Mouse (Mus musculus) layer of hippocampus, adult 2 months (tissue): ENCODE results near the gene Kif3c. TPM values are rescaled to one million over a fixed set of nuclear protein-coding genes. Genes with fewer than 3 reads are reported as not detected.
A peak's percentile ranks its signal among the peaks of the same experiment; 100 is the strongest.

Source experiments
- DNase-seq, 2 experiments: peaks; one replicate each; pipeline ENCODE4 v3.0.0; 2022; ENCODE audit warnings: low spot score in 2 of 2
- H3K27ac ChIP-seq: fragments of 200-600 bp; 2 replicates; pipeline ENCODE4 v1.8.1; 2022
- H3K4me3 ChIP-seq: fragments of 200-600 bp; 2 replicates; pipeline ENCODE4 v1.8.1; 2022; ENCODE audit warnings: mild to moderate bottlenecking
- CTCF ChIP-seq: fragments of 200-600 bp; conservative IDR thresholded peaks from 2 replicates; pipeline ENCODE4 v1.8.1; 2022; ENCODE audit warnings: antibody characterized with exemption, mild to moderate bottlenecking, moderate library complexity
- long read RNA-seq, 2 experiments: library from polyadenylated mRNA; stranded (forward); transcript quantifications; one replicate each; pipeline ENCODE4 v2.0.0; 2021; ENCODE audit warnings: borderline mapping rate in 2 of 2
- total RNA-seq, 2 experiments: library from RNA; stranded (reverse); gene quantifications; 2 replicates each; pipeline ENCODE4 v1.2.3; 2021

Kif3c gene
- total RNA-seq: 100 to 1,000 TPM; 167 to 169 TPM
- long read RNA-seq, experiment 1, full-length matches to known transcripts: 124 of 137 reads
- long read RNA-seq, experiment 1, partial matches to known transcripts: 1 of 137 reads
- long read RNA-seq, experiment 1, other reads (novel, unspliced or antisense): 12 of 137 reads
- long read RNA-seq, experiment 2, full-length matches to known transcripts: 162 of 192 reads
- long read RNA-seq, experiment 2, partial matches to known transcripts: 5 of 192 reads
- long read RNA-seq, experiment 2, other reads (novel, unspliced or antisense): 25 of 192 reads

- TF ChIP-seq CTCF: no peak
- Histone ChIP-seq H3K4me3 (peak within 1 kb of the TSS; percentile 66), H3K27ac (peak within 1 kb of the TSS; percentile 98)
- DNase-seq: peak; percentile 86 to 92
These were observed at the start of gene Kif3c for GRCm38 (mm10) chr12:3364508-3365448. Gene Kif3c, plus strand, starts transcription at chr12:3365132.

- no peak for DNase-seq
- Histone ChIP-seq H3K4me3 (no peak overlapping the region), H3K27ac (peak overlapping the region; percentile 48; the same call in 1 of the 2 replicates)
- no peak for TF ChIP-seq CTCF
These were observed 48.8 kb upstream of the Kif3c start for GRCm38 (mm10) chr12:3316083-3316482.

- DNase-seq: no peak
- TF ChIP-seq CTCF: no peak
- H3K4me3 ChIP-seq: no peak overlapping the region
- H3K27ac ChIP-seq: no peak overlapping the region
These were observed 48.0 kb upstream of the Kif3c start for GRCm38 (mm10) chr12:3316937-3317336.

- Histone ChIP-seq H3K27ac (no peak overlapping the region), H3K4me3 (no peak overlapping the region)
- DNase-seq: no peak
- TF ChIP-seq CTCF: no peak
These were observed 45.6 kb upstream of the Kif3c start for GRCm38 (mm10) chr12:3319377-3319776.

- peak; percentile 51 to 69 for DNase-seq
- Histone ChIP-seq H3K4me3 (0 out of 2 replicates have a peak overlapping the region, but pooled peaks have one; percentile 6), H3K27ac (peak overlapping the region; percentile 85)
- TF ChIP-seq CTCF: no peak
These were observed 41.7 kb upstream of the Kif3c start for GRCm38 (mm10) chr12:3323241-3323640.

- DNase-seq: no peak
- no peak for TF ChIP-seq CTCF
- H3K27ac ChIP-seq: no peak overlapping the region
These were observed 39.7 kb upstream of the Kif3c start for GRCm38 (mm10) chr12:3325232-3325631.

GRCm38 (mm10) chr12:3329677-3330076, 35.3 kb upstream of the Kif3c start:
- no peak for TF ChIP-seq CTCF
- no peak overlapping the region for H3K4me3 ChIP-seq
- DNase-seq: no peak
- no peak overlapping the region for H3K27ac ChIP-seq

More at GRCm38 (mm10) chr12:3325232-3325631, 39.7 kb upstream of the Kif3c start:
- H3K4me3 ChIP-seq: no peak overlapping the region

GRCm38 (mm10) chr12:3338931-3339330, 26.0 kb upstream of the Kif3c start:
- no peak overlapping the region for H3K4me3 ChIP-seq
- no peak for TF ChIP-seq CTCF
- DNase-seq: no peak

GRCm38 (mm10) chr12:3344155-3344554, 20.8 kb upstream of the Kif3c start:
- H3K4me3 ChIP-seq: no peak overlapping the region
- TF ChIP-seq CTCF: no peak
- H3K27ac ChIP-seq: no peak overlapping the region
- DNase-seq: no peak

More at GRCm38 (mm10) chr12:3338931-3339330, 26.0 kb upstream of the Kif3c start:
- no peak overlapping the region for H3K27ac ChIP-seq

GRCm38 (mm10) chr12:3345038-3345437, 19.9 kb upstream of the Kif3c start:
- no peak for DNase-seq

GRCm38 (mm10) chr12:3347682-3348081, 17.2 kb upstream of the Kif3c start:
- no peak overlapping the region for H3K27ac ChIP-seq
- no peak for DNase-seq
- TF ChIP-seq CTCF: no peak
- H3K4me3 ChIP-seq: no peak overlapping the region

More at GRCm38 (mm10) chr12:3345038-3345437, 19.9 kb upstream of the Kif3c start:
- Histone ChIP-seq H3K27ac (no peak overlapping the region), H3K4me3 (no peak overlapping the region)
- no peak for TF ChIP-seq CTCF

GRCm38 (mm10) chr12:3349387-3349786, 15.5 kb upstream of the Kif3c start:
- Histone ChIP-seq H3K27ac (no peak overlapping the region), H3K4me3 (no peak overlapping the region)
- no peak for TF ChIP-seq CTCF
- DNase-seq: no peak

- TF ChIP-seq CTCF: no peak
- no peak overlapping the region for H3K27ac ChIP-seq
- DNase-seq: no peak
These were observed 14.8 kb upstream of the Kif3c start for GRCm38 (mm10) chr12:3350136-3350535.

GRCm38 (mm10) chr12:3352216-3352615, 12.7 kb upstream of the Kif3c start:
- DNase-seq: no peak
- Histone ChIP-seq H3K4me3 (no peak overlapping the region), H3K27ac (no peak overlapping the region)
- no peak for TF ChIP-seq CTCF

More at GRCm38 (mm10) chr12:3350136-3350535, 14.8 kb upstream of the Kif3c start:
- no peak overlapping the region for H3K4me3 ChIP-seq
